Mouse (Mus musculus) hindbrain, embryonic 10.5 days (tissue): ENCODE measurements around the gene Slfn3. TPM values are rescaled to one million over a fixed set of nuclear protein-coding genes. Genes with fewer than 3 reads are reported as not detected.
"Not testable (repeated sequence)": the region's sequence is repeated elsewhere in the genome, so short reads cannot be mapped to it uniquely, and the experiment has no call there.

Experiments used
- DNase-seq: peaks from one replicate; pipeline ENCODE4 v3.0.0-alpha.2; 2017; ENCODE audit warnings: low spot score
- H3K27ac ChIP-seq: fragments of 300-500 bp; sonication (generic); 2 replicates; pipeline ENCODE4 v1.5.1; 2016; ENCODE audit warnings: mild to moderate bottlenecking, moderate library complexity
- H3K27me3 ChIP-seq: fragments of 300-500 bp; sonication (generic); 2 replicates; pipeline ENCODE4 v1.6.1; 2016; ENCODE audit warnings: mild to moderate bottlenecking; ENCODE audit not compliant: poor library complexity, insufficient read depth, severe bottlenecking
- H3K36me3 ChIP-seq: fragments of 300-500 bp; sonication (generic); 2 replicates; pipeline ENCODE4 v1.6.1; 2016; ENCODE audit warnings: mild to moderate bottlenecking, moderate library complexity
- H3K4me1 ChIP-seq: fragments of 300-500 bp; sonication (generic); replicated peaks from 2 replicates; pipeline ENCODE4 v1.6.1; 2016; ENCODE audit warnings: mild to moderate bottlenecking
- H3K4me3 ChIP-seq: fragments of 300-500 bp; sonication (generic); 2 replicates; pipeline ENCODE4 v1.5.1; 2016; ENCODE audit warnings: mild to moderate bottlenecking, moderate library complexity
- H3K9me3 ChIP-seq: fragments of 300-500 bp; sonication (generic); 2 replicates; pipeline ENCODE4 v1.6.1; 2016; ENCODE audit warnings: mild to moderate bottlenecking, moderate library complexity
- WGBS: fragments of 180-500 bp; shearing (Covaris S2); methylation state at CpG from one replicate; pipeline ENCODE4 v1.1.7; 2016; 5-methylcytosine and 5-hydroxymethylcytosine counted together
- polyA plus RNA-seq: library from polyadenylated mRNA; unstranded; fragments of >200 nt; fragmentation: Nextera tagmentation; extraction: Ambion mirVana; gene quantifications from 2 replicates; pipeline ENCODE4 v1.2.1, GENCODE M21; 2016

Gene Slfn3
- 0.16 and 0.66 TPM in 2 replicates for polyA plus RNA-seq

DNA sequence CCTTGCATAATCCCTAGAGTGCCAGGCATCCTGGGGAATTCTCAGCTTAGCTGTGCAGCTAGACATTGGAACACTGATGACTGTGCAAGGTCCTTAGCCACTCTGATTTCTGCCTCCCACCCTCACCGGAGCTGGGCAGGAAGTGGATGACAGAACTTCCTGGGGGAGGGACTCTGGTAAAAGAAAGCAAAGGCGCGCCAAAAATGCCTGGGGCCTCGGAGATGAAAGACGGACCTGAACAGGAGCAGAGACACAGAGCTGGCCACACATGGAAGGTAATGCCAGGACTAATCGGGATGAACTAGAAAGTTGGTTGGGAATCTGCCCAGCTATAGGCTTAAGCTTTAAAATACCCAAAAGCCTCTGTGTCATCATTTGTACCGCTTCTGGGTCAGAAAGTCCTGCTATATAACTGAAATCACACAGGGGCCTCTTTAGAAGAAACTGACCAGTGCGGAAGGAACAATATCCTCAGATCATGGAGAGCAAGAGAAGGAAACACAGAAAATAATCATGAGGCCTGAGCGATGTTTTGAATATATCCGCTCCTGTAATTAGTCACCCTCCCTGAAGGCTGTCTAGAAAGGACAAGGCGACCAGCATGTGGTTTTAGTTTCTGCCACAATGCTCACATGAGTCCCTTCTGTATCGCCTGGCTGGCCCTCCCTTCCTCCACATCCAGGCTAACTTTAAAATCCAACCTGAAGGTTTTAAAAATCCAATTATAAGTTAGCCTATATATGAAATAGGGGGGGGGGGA is at the start of gene Slfn3:
Slfn3 (plus strand) TSS at position 197 of the 760 bp plus-strand sequence.
- H3K27ac ChIP-seq, result no peak within 1 kb of the TSS
- no peaks in the 10 kb centered on the region for H3K27me3 ChIP-seq
- H3K36me3 ChIP-seq, result no peaks in the 10 kb centered on the region
- WGBS, result 76% methylated on average over 12 of the region's 12 CpGs
- no peaks in the 10 kb centered on the region for H3K9me3 ChIP-seq
- no peaks in the 10 kb centered on the region for H3K4me1 ChIP-seq
- no peak within 1 kb of the TSS for H3K4me3 ChIP-seq
- DNase-seq, result no peak

DNA sequence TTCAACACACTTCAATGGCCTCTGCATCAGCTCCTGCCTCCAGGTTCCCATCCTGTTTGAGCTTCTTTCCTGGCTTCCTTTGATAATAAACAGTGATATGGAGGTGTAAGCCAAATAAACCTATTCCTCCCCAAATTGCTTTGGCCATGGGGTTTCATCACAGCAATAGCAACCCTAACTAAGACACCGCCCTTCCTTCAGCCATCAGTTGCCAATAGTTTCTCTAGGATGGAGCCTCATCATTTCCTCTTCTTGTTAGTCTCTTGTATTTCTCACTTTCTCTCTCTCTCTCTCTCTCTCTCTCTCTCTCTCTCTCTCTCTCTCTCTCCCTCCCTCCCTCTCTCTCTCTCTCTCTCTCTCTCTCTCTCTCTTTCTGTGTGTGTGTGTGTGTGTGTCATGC is 42.2 kb upstream of the Slfn3 start:
- not testable (repeated sequence) for H3K36me3 ChIP-seq

DNA sequence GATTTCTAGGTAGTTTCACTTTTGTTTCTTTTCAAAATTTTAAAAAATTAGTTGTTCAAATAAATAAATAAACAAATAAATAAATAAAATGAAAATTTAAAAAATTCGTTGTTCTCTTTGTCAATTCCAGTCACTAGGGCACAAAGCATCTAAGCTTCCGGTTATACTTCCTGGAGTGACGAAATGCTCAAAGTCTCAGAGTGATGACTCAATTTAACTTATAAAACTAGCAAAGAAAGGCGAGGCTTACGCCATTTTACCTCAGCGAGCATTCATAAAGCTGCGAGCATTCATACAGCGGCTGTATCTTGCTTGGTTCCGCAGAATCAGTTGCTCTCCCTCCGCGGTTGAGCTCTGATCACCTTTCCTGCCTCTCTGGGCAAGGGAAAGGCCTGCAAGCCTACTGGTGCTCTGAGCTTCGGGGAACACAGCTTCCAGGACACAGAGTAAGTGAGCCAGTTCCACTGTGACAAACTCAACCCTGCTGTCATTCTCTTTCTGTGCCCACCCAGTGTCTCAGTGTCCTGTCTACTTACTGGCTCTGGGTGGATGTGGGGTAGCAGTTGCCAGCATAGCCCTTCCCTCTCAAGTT is 16.1 kb upstream of the Slfn3 start, which contains the start of gene Slfn4:
Slfn4 (plus strand) TSS at position 239 of the 592 bp plus-strand sequence.
- DNase-seq, result no peak
- WGBS, result 89% methylated on average over 12 of the region's 12 CpGs
- no peaks in the 10 kb centered on the region for H3K9me3 ChIP-seq

More for the DNA sequence above, 42.2 kb upstream of the Slfn3 start:
- not testable (repeated sequence) for H3K27me3 ChIP-seq, H3K4me3 ChIP-seq, H3K9me3 ChIP-seq, H3K27ac ChIP-seq, DNase-seq, H3K4me1 ChIP-seq
- WGBS, result no CpG with 5 or more reads among the region's 1 CpGs

DNA sequence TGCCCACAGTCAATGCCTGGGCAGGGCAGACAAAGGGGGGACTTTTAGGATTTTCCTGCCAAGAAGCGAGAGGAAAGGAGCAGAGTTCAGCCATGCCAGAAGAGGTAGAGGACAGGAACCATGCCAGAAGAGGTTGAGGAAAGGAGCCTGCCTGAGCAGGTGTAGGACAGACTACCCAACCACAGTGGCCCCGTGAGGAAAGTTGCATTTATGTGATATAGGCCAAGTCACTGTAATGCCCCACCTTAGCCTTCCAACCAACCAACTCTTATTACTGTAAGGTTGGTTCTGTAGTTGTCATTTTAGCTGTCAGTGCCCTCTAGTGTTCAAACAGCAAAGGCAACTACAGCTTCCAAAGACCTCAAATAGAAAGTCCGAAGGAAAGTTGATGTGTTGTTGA is 871 bp downstream of the Slfn3 start:
- WGBS, result 67% methylated on average over 3 of the region's 3 CpGs
- no peaks in the 10 kb centered on the region for H3K4me1 ChIP-seq
- H3K27ac ChIP-seq, result no peak overlapping the region
- H3K9me3 ChIP-seq, result no peaks in the 10 kb centered on the region
- no peaks in the 10 kb centered on the region for H3K27me3 ChIP-seq
- H3K4me3 ChIP-seq, result no peak overlapping the region
- H3K36me3 ChIP-seq, result no peaks in the 10 kb centered on the region
- DNase-seq, result no peak

More for the DNA sequence above, 16.1 kb upstream of the Slfn3 start, which contains the start of gene Slfn4:
- Histone ChIP-seq H3K27ac (no peak within 1 kb of the TSS), H3K4me1 (peaks cover 5% of the 10 kb centered on the region; the same call in 1 of the 2 replicates), H3K4me3 (no peak within 1 kb of the TSS), H3K27me3 (no peaks in the 10 kb centered on the region), H3K36me3 (no peaks in the 10 kb centered on the region)

DNA sequence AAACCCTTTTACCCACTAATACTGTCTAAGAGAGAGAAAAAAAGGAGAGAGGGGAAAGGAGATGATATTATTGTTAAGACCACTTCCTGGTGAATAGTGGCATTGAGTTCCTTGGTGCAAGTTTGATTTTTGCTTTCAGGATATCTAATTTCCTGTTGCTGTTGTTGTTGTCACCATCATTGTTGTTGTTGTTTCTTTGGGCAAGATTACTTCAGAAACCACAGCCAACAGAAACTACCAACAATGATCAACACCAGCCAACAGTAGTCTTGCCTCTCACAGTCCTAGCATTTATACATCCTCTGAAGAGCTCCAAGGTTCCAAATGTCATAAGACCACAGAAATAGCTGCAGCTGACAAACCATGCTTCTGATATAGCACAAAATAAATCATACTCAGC is 13.9 kb downstream of the Slfn3 start:
- no peak overlapping the region for H3K27ac ChIP-seq
- H3K9me3 ChIP-seq, result no peaks in the 10 kb centered on the region
- no peak overlapping the region for H3K4me3 ChIP-seq
- no peaks in the 10 kb centered on the region for H3K4me1 ChIP-seq
- no peak for DNase-seq
- H3K36me3 ChIP-seq, result no peaks in the 10 kb centered on the region
- no peaks in the 10 kb centered on the region for H3K27me3 ChIP-seq

DNA sequence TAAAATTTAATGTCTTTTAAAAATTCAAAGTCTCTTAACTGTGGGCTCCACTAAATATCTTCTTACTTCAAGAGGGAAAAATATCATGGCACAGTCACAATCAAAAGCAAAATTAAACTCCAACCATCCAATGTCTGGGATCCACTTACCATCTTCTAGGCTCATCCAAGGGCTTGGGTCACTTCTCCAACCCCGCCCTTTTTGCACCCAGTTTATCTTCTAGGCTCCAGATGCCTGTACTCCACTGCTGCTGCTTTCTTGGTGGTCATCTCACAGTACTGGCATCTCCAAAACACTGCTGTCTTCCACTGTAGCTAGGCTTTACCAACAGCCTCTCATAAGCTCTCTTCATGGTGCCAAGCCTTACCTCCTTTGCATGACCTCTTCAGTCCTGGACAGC is 25.0 kb downstream of the Slfn3 start:
- H3K4me1 ChIP-seq, result no peaks in the 10 kb centered on the region
- H3K36me3 ChIP-seq, result no peaks in the 10 kb centered on the region
- H3K4me3 ChIP-seq, result no peak overlapping the region
- no peak overlapping the region for H3K27ac ChIP-seq
- no peaks in the 10 kb centered on the region for H3K27me3 ChIP-seq
- no peak for DNase-seq
- H3K9me3 ChIP-seq, result no peaks in the 10 kb centered on the region
- 71% methylated on average over 1 of the region's 1 CpGs for WGBS

DNA sequence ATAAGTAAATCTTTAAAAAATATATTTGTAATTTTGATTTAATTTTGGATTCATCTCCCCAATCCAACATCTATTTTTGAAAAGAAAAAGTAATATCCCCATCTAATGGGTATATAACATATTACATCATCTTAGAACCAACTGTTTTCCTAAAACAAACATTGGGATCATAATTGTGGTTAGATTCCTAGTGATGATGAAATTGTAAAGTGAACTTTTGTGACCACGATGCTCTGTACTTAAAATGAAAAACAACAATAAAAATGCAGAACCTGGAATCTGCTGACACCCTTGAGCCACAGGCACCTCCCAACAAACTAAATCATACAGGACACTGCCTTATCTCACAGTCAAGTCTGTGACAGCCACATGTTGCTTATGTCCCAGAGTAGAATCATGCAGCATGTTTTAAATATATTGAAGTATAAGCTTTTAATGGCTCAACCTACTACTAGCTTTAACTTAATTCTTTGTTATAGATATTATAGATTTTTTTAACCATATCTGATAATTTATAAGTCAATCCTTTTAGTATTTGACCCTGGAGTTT is 30.3 kb downstream of the Slfn3 start:
- Histone ChIP-seq H3K27me3 (no peaks in the 10 kb centered on the region), H3K36me3 (no peaks in the 10 kb centered on the region), H3K9me3 (no peaks in the 10 kb centered on the region), H3K4me3 (no peak overlapping the region), H3K27ac (no peak overlapping the region), H3K4me1 (no peaks in the 10 kb centered on the region)
- no peak for DNase-seq
- WGBS, result 88% methylated on average over 1 of the region's 1 CpGs

DNA sequence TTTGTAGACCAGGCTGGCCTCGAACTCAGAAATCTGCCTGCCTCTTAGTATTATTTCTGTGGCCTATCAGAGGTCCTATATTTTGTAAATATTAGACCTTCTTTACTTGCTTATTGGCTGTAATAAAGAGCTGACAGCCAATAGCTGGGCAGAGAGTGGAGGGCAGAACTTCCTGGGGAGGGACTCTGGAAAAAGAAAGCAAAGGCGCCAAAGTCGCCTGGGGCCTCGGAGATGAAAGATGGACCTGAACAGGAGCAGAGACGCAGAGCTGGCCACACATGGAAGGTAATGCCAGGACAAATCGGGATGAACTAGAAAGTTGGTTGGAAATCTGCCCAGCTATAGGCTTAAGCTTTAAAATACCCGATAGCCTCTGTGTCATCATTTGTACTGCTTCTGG is 32.2 kb downstream of the Slfn3 start:
- Histone ChIP-seq H3K4me3 (no peak overlapping the region), H3K4me1 (no peaks in the 10 kb centered on the region), H3K36me3 (no peaks in the 10 kb centered on the region), H3K27me3 (no peaks in the 10 kb centered on the region), H3K27ac (no peak overlapping the region), H3K9me3 (no peaks in the 10 kb centered on the region)
- DNase-seq, result no peak
- 90% methylated on average over 7 of the region's 7 CpGs for WGBS

DNA sequence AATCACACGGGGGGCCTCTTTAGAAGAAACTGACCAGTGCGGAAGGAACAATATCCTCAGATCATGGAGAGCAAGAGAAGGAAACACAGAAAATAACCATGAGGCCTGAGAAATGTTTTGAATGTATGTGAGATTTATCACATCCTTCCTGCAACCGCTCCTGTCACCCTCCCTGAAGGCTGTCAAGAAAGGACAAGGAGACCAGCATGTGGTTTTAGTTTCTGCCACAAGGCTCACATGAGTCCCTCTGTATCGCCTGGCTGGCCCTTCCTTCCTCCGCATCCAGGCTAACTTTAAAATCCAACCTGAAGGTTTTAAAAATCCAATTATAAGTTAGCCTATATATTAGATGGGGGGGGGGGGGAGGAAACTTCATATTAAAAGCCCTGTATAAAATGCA is 32.7 kb downstream of the Slfn3 start:
- not testable (repeated sequence) for H3K9me3 ChIP-seq, H3K27me3 ChIP-seq, H3K4me1 ChIP-seq, H3K27ac ChIP-seq, DNase-seq, H3K36me3 ChIP-seq, H3K4me3 ChIP-seq
- WGBS, result 82% methylated on average over 5 of the region's 5 CpGs

DNA sequence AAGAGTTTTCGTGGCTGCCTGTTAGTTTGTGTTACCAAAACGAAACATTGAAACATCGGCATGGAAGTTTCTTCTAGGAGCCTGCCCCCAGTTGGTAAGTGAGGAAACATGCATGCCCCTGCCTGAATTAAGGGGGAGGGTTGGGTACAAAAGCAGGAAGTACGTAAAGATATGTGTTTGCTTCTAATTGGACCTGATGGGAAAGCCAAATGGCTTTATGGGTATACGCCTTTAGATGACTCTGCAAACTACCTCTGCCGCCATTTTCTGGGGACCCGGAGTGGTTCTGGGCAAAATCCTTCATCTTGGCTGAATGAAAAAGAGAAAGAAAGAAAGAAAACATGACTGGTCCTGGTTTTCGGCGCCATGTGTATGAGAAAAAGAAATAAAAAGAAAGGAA is 33.1 kb downstream of the Slfn3 start:
- Histone ChIP-seq H3K9me3 (no peaks in the 10 kb centered on the region), H3K4me3 (no peak overlapping the region), H3K36me3 (no peaks in the 10 kb centered on the region), H3K27ac (no peak overlapping the region), H3K4me1 (no peaks in the 10 kb centered on the region), H3K27me3 (no peaks in the 10 kb centered on the region)
- no peak for DNase-seq
- WGBS, result 91% methylated on average over 9 of the region's 9 CpGs

DNA sequence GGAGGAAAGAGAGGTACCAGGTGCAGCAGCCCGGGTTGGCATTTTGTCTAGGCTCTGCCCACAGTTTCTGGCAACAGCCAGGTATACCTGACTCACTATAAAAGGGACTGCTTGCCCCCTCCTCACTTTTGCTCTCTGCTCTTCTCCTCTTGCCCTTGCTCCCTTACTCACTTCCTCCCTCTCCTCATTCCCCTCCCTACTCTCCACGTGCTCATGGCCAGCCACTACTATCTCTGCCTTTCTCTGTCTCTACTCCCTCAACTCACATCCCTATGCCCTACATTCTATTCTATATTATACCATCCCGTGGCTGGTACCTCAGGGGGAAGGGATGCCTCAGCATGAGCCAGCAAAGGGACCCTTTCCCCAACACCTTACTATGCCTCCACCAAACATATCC is 33.6 kb downstream of the Slfn3 start:
- 82% methylated on average over 3 of the region's 3 CpGs for WGBS
- Histone ChIP-seq H3K36me3 (no peaks in the 10 kb centered on the region), H3K9me3 (no peaks in the 10 kb centered on the region), H3K4me3 (no peak overlapping the region), H3K27ac (no peak overlapping the region), H3K27me3 (no peaks in the 10 kb centered on the region), H3K4me1 (no peaks in the 10 kb centered on the region)
- no peak for DNase-seq

DNA sequence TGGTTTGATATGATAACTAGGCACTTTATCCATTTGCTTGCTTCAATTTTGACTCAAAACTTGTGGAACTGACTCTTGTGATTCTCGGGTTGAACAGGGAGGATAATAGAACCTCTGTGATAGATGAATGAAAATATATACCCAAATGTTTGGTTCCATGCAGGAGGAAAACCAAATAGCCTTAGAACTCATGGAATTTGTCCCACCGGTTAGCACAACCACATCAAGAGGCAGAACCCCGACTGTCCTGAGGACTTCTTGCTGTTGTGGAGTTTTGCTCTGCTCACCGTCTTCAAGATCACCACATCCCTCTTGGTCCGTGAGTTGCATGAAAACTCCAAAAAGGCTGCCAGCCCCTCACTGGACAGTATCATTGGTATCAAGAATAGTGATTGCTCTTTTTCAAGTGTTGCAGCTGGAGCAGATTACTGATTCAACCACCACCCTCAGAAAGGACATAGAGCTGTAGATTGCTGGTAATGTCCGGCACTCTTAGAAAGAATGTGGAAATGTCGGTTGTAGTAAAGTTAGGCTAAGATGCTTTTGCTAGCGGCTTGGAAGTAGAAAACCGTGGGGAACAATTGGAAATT is 34.3 kb downstream of the Slfn3 start:
- Histone ChIP-seq H3K4me1 (no peaks in the 10 kb centered on the region), H3K27me3 (no peaks in the 10 kb centered on the region), H3K9me3 (no peaks in the 10 kb centered on the region), H3K4me3 (no peak overlapping the region), H3K27ac (no peak overlapping the region), H3K36me3 (no peaks in the 10 kb centered on the region)
- 91% methylated on average over 9 of the region's 9 CpGs for WGBS
- no peak for DNase-seq
